Mouse (Mus musculus): ENCODE data around the gene Tsr3.

DNA sequence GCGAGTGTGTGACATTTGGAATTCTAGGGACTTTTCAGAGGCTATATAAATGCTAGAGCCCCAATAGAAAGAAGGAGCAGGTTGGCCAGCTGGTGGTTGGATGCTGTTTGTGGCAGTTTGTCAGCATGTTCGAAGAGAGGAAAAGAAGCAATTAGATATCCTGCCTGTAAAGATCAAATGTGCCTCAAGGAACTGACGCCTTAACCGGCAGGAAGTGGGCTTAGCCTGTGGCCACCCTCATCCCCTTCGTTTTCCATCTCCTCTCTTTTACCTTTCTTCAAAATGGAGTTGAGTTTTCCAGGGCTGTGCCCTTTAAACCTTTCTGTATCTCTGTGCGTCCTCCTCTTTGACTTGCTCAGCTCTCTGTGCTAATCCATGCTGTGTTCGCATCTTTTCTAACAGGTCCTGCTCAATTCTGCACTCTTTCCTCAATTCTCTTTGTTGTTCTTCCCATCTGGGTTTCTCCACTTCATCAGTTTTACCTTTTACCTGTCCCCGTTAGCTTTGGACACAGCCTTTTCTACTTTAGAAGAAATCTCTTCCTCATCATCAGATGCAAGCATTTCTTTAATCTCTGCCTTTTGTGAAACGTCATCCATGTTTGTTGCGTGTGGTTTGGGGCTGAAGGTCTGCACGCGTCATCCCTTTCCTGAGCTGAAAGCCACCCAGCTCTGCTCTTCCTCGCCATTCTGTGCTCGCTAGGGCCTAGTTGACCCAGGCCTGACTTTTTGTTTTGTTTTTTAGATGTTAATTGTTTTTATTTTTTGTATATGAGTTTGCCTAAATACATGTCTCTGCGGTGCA lies 20.3 kb upstream of the Tsr3 start:
- TF ChIP-seq GATA1 (IDR thresholded peaks at IDR 0.05; ENCODE audit: borderline replicate concordance, low read length) (no peak), CTCF (IDR thresholded peaks at IDR 0.05; ENCODE audit: low read depth, low read length) (no peak), POLR2AphosphoS5 (IDR thresholded peaks at IDR 0.05; ENCODE audit: insufficient replicate concordance, low read depth, low read length) (no peak)

All from G1E (cell line).